Mouse (Mus musculus): ENCODE data around the gene Gsdma3. TPM values are rescaled to one million over a fixed set of nuclear protein-coding genes. Genes with fewer than 3 reads are reported as not detected.
"Not testable (repeated sequence)": the region's sequence is repeated elsewhere in the genome, so short reads cannot be mapped to it uniquely, and the experiment has no call there.

Gene Gsdma3
- total RNA-seq, 2 experiments from 2014 or later: not detected

DNA sequence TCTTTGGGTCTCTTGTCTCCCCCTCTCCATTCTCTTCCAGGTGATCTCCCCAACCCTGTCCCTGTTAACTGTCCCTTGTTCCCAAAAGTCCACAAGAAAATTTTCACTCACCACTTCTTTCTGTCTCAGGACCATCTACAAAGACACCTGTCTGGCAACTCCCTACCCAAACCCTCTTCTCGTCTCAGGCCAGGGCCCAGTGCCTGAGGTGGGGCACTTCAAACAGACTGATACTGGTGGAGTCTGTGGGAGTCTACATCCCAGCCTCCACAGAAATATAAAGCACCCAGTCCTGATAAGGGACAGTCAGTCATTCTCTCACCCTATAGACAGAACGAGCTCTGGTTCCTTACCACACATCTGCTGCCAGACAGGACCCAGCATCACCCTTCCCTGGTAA is 20.3 kb downstream of the Gsdma3 start, which contains the start of gene Gsdma2:
TSS of gene Gsdma2 (plus strand) at position 301 of the 400 bp plus-strand sequence.
- intact Hi-C loops (cut with DNase I): no loop called here
- DNase-seq (ENCODE audit: low spot score in 2 of 2): no peak

DNA sequence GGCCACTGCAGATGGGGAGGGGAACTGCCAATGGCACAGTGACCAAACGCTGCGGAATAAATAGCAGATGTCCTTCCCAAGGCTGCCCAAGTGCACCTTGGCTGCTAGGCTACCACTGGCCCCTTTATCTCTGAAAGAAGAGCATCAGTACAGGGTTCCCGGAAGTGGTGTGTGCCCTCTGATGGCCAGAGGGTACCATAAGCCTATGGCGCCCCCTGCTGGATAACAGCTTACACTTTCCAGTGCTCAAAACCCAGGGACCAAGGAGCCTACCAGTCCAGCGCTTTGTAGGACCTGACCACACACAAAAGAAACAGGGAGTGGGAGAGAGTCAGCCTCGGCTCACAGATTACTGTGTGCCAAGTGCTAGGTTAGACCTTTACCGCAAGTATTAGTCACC is 28.9 kb downstream of the Gsdma3 start:
- DNase-seq (ENCODE audit: low spot score in 2 of 2): peak in 1 of 2 experiments; percentile 3
- intact Hi-C loops (cut with DNase I): loop anchor here (1.0 to 5.0 kb wide), 2 partner anchors 21 to 48 kb away; no protein-coding TSS in a partner anchor

DNA sequence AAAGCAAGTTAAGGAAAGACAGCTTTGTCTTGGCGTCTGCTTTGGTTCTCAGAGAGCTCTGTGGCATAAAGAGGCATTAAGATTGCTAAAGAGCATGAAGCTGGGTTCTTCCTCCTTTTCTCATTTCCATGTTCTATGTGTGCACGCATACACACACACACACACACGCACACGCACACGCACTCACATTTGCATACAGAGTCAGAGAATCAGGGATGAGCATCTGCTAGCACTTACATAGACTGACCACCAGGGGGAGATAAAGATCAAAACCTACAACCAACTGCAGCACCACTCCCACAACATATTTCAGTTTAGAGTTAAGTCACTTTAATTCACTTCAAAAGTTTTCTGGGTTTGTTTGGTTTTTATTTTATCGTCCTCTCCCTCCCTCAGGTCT is 34.4 kb downstream of the Gsdma3 start:
- DNase-seq (ENCODE audit: low spot score in 2 of 2): peak; percentile 44 to 77
- intact Hi-C loops (cut with DNase I): no loop called here

DNA sequence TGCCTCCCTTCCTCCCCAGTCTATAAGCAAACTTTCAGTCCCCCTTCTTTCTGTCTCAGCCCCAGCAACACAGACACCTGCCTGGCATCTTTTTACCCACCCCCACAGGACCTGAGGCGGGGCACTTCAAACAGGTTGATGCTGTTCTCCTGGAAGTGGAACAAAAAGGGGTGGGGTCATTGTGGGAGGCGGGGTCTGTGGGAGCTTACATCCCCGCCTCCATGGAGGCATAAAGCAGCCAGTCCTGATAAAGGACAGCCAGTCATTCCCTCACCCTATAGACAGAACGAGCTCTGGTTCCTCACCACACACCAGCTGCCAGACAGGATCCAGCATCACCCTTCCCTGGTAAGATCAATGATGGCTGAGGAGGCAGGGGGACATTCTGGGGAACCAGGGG is 37.9 kb downstream of the Gsdma3 start, which contains the start of gene Gsdma:
TSS of gene Gsdma (plus strand) at position 261 of the 400 bp plus-strand sequence.
- intact Hi-C loops (cut with DNase I): no loop called here
- DNase-seq (ENCODE audit: low spot score in 2 of 2): no peak

DNA sequence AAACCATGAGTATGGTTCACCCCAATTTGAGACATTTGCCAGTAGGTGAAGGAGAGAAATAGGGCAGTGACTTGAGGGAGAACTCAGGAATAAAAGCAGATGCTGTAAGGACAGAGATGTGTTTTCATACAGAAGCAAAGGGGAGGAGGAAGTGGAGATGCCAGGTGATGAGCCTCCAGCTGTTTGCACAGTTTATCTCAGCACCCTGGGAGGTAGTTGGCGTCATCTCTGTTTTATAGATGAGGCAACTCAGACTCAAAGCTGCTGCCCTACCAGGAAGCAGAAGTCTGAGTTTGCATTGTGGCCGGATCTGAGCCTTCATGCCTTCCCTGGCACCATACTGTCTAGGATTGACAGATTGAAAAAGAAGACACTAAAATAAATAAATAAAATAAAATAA is 42.8 kb downstream of the Gsdma3 start:
- no peak for DNase-seq (ENCODE audit: low spot score in 2 of 2)
- intact Hi-C loops (cut with DNase I): no loop called here

DNA sequence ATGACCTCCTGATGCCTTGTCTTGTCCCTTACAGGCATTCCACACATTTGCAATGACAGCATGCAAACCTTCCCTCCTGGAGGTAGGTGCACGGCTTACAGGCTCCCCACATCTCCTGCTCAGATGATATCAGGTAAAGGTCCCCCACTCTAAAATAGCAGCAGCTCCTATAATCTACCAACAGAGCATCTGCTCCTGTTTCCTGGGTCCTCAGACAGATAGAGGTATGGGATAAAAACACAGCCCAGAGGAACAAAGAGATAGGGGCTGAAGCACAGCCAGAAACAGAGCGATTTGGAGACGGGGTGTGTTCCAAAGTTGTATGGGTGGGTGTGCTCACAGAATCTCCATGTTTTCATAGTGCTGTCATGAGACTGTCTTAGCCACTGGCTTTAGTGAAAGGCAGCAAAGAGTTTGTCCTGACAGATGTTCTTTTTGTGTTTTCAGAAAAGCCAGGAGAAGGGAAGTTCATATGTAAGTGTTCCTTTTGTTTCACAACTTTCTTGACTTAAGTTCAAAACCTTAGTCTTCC is 45.2 kb downstream of the Gsdma3 start:
- intact Hi-C loops (cut with DNase I): no loop called here
- DNase-seq (ENCODE audit: low spot score in 2 of 2): no peak

DNA sequence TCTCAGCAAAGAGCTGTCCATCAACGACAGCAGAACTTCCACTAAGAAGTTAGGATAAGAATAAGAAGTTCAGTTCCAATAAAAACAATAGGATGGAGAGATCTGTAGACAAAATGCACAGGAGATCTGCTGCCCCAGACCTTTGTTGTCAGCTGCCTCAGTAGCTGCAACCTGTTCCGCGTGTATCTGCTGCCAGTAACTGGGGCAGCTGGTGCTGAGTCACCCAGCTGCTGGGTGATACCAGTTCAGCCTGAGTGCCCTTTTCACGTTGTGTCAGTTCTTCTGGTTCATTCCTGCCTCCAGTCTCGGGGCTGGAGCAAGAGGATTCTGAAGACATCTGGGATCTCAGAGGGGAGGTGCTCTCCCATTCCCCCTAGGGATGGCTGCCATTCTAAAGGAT is 45.7 kb downstream of the Gsdma3 start:
- DNase-seq (ENCODE audit: low spot score in 2 of 2): no peak
- intact Hi-C loops (cut with DNase I): no loop called here

DNA sequence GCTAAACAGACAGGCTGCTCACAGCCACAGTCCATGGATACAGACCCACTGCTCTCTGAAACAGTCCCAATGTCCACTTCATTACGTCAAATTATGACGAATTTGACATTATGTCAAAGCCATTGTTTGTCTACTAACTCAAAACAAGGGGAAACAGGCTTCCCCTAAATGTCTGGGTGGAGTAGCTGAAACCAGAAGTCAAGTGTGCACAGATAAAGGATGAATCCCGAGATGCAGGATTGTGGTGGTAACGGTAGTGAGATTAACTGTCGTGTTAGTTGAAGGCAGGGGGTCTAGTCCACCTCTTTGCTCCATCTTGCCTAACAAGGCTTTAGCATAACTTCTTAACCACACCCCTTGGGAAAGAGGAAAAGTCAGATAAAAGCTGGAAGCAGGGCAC is 46.3 kb downstream of the Gsdma3 start:
- no peak for DNase-seq (ENCODE audit: low spot score in 2 of 2)

DNA sequence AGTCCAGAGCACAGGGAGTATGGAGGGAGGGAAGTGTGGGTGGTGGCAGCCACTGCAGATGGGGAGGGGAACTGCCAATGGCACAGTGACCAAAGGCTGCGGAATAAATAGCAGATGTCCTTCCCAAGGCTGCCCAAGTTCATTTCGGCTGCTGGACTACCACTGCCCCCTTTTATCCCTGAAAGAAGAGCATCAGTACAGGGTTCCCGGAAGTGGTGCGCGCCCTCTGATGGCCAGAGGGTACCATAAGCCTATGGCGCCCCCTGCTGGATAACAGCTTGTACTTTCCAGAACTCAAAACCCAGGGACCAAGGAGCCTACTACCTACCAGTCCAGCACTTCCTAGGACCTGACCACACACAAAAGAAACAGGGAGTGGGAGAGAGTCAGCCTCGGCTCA is 47.0 kb downstream of the Gsdma3 start:
- intact Hi-C loops (cut with DNase I): not testable (repeated sequence)
- DNase-seq (ENCODE audit: low spot score in 2 of 2): peak; percentile 42 to 66

More for the DNA sequence above, 46.3 kb downstream of the Gsdma3 start:
- intact Hi-C loops (cut with DNase I): no loop called here

DNA sequence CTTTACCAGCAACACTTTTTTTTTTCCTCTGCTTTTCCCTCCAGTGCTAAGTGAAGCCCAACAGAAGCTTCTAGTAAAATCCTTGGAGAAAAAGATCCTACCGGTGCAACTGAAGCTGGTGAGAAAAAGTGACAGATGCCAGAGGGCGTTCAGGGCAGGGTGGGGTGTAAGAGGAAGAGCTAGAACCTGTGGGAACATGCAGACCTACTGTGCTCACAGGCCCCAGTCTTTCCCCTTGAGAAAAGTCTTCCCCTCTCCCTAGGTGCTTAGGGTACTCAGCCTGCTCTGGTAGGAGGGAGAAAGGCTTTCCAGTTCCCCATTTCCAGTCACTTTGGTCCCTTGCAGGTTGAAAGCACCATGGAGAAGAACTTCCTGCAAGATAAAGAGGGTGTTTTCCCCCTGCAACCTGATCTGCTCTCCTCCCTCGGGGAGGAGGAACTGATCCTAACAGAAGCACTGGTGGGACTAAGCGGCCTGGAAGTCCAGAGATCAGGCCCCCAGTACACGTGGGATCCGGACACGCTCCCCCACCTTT is 49.7 kb downstream of the Gsdma3 start:
- no peak for DNase-seq (ENCODE audit: low spot score in 2 of 2)
- intact Hi-C loops (cut with DNase I): no loop called here

DNA sequence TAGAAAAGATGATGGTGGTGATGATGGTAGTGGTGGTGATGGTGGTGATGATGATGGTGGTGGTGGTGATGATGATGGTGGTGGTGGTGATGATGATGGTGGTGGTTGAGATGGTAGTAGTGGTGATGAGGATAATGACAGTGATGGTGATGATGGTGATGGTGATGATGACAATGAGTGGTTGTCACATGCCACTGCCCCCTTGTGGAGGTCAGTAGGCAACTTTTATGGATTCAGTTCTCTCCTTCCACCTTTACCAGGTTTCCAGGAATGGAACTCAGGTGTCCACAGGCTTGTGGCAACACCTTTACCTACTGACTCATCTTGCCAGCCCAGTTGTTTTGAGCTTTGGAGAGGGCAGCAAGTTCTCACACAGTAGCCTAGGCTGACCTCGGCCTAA is 53.9 kb downstream of the Gsdma3 start:
- intact Hi-C loops (cut with DNase I): no loop called here
- DNase-seq (ENCODE audit: low spot score in 2 of 2): no peak

DNA sequence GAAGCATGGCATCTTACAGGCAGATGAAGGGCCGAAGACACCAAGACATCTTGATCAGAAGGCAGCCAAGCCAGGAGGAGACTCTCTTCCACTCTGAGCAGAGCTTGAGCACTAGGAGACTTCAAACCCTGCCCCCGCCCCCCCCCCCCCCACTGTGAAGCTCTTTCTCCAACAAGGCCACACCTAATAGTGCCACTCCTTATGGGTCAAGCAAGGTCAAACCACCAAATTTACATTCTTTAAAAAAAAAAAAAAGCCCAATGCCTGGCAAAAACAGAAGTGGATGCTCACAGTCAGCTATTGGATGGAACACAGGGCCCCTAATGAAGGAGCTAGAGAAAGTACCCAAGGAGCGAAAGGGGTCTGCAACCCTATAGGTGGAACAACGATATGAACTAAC is 54.4 kb downstream of the Gsdma3 start:
- intact Hi-C loops (cut with DNase I); DNase-seq (ENCODE audit: low spot score in 2 of 2): not testable (repeated sequence)

DNA sequence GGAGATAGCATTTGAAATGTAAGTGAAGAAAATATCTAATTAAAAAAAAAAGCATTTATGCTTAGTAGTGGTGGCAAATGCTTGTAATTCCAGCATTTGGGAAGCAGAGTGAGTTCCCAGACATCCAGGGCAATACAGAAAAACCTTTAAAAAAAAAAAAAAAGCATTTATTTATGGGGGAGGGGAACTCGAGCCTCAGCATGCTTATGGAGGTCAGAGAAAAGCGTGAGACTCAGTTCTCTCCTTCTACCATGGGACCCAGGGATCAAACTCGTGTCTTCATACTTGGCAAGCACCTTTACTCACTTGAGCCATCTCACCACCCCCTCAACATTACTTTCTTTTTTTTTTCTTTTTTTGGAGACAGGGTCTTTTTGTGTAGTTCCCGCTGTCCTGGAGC is 55.0 kb downstream of the Gsdma3 start:
- intact Hi-C loops (cut with DNase I): no loop called here
- no peak for DNase-seq (ENCODE audit: low spot score in 2 of 2)

DNA sequence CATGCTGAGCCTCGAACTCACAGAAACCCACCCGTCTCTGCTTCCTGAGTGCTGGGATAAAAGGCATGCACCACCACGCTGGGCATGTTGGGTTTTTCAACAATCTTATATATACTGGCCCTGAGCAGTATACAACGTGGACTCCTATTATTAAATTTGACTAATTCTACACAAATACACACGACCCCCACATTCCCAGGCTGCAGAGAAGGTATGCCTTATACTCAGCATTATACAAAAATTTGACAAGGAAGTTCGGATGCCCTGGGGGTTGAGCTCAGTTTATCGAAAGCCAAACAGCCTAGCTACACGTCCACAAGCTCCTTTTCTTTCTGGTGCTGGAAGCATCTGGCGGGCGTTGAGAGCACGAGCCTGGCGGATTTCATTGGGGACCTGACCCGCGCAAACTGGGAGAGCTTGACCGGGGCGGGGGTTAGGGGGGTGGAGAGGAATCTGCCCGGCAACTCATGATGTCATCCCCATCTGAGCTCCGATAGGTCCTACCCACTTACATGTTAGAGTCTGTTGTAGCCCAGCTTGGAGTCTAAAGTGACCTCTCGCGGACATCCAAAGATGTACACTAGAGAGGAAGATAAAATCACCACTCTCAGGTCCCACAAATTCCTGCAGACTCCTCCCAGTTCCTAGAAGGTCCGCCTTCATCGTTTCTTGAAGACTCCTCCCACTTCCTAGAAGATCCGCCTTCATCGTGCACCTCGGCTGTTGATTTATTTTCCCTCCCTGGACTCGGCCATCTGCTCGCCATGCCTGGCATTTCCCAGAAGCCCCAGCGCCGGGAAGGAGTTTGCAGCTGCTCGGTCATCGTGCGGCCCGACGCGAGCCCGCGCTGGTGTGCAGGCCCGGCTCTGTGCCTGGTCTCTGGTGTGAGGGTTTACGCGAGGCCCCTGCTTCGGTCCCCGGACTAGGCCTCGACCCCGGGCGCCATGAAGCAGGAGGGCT is 55.9 kb downstream of the Gsdma3 start, which contains the start of gene Psmd3:
TSS of gene Psmd3 (plus strand) at position 769 of the 960 bp plus-strand sequence.
- peak; percentile 97 to 99 for DNase-seq (ENCODE audit: low spot score in 2 of 2)
- intact Hi-C loops (cut with DNase I): no loop called here

DNA sequence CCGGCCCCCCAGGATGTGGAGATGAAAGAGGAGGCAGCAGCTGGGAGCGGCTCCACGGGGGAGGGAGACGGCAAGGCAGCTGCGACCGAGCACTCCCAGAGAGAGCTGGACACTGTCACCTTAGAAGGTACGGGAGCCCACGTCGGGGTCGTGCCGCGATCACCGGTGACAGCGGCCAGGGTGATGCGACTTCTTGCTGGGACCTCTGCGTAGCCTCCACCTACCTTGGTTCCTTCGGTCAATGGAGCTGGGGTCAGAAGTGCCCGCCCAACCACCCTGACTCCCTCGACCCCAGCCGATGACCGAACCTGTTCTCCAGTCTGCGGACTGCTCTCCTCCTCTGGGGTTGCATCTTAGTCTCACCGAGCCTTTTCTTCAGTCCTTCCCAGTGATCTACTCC is 56.7 kb downstream of the Gsdma3 start:
- no peak for DNase-seq (ENCODE audit: low spot score in 2 of 2)

DNA sequence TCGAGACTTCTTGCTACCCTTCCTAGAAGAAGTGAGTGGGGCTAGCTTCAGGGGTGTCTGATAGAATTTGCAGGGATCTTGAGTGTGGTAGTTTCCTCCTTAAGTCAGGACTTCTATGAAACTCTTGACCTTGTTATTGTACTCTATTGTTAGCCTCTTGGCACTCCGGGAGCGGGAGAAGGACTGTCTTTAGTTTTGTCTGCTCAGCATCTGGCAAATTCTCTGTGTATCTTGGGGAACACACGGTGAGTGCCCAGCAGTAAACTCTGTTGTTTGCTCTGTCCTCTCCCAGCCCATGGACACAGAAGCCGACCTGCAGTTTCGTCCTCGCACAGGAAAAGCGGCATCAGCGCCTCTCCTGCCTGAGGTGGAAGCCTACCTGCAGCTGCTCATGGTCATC is 59.5 kb downstream of the Gsdma3 start:
- intact Hi-C loops (cut with DNase I): no loop called here
- DNase-seq (ENCODE audit: low spot score in 2 of 2): no peak

More for the DNA sequence above, 56.7 kb downstream of the Gsdma3 start:
- intact Hi-C loops (cut with DNase I): no loop called here

DNA sequence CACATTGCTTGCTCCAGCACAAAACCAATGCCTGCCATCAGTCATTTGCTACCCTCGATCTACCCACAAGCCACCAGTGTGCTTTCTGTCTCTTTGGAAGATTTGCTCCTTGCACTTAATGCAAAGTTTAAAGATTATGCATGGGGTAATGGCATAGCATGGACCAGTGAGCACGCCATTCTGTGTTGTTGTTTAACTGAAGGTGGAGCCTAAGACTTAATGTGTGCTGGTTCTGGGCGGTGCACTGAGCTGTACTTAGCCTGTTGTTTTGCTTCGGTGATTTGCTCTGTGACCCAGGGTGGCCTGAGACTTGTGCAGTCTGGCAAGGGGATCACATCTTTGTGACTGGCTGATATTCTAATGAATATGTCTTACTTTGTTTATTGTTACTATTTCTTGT is 60.8 kb downstream of the Gsdma3 start:
- intact Hi-C loops (cut with DNase I): no loop called here
- DNase-seq (ENCODE audit: low spot score in 2 of 2): no peak
